Mouse (Mus musculus) right cerebral cortex, postnatal 4 days (tissue): Measurements from ENCODE around the gene Dnpep.

Source experiments
- DNase-seq: peaks from one replicate; pipeline ENCODE4 v3.0.0-alpha.2; 2022

The Dnpep gene

GRCm38 (mm10) chr1:75262969-75263951 is 54.5 kb downstream of the Dnpep start:
- peak; percentile 61 for DNase-seq

GRCm38 (mm10) chr1:75261278-75261677 is 56.5 kb downstream of the Dnpep start:
- DNase-seq = no peak
